Mouse (Mus musculus) urinary bladder, postnatal 14 days (tissue): Measurements from ENCODE around the gene Vmn1r37.
"Not testable (repeated sequence)": the region's sequence is repeated elsewhere in the genome, so short reads cannot be mapped to it uniquely, and the experiment has no call there.

ENCODE experiments used
- DNase-seq: peaks from one replicate; pipeline ENCODE4 v3.0.0; 2021; ENCODE audit warnings: low spot score

Gene Vmn1r37

DNA sequence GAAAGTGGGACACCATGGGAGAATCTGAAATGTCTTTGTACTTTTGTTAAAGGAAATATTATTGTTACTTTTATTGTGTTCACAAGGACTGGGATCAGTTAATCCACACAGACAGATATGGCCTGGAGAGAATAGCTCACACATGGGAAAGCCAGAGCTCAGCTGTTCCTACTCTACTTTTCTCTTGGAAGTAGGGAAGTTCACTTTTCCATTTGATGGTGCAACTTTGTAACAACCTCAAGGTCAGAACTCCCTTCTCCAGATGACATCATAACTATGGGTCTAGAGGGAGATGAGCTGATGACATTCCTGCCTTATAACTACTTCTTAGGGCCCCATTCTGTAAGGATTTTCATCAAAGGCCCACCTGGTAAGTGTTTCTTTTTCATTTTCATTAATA is at the start of gene Vmn1r37:
Gene Vmn1r37, plus strand, starts transcription at position 301 of the 400 bp plus-strand sequence.
- DNase-seq: not testable (repeated sequence)

DNA sequence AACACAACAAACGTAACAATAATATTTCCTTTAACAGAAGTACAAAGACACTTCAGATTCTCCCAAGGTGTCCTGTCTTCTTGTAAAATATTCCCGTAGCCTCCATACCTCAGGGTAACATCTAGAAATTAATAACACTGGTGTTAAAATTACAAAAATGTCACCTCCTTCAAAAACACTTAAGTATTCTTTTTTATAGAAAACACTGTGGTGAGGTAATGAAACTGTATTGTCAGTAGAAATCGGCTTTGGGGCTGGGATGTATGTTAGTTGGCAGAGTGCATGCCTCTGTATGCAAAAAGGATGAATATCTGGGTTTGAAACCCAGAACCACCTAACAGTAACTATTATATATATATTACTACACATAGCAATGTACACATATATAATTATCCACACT is 43.4 kb upstream of the Vmn1r37 start, which contains the start of gene Vmn1r35:
Gene Vmn1r35, minus strand, starts transcription at position 101 of the 400 bp plus-strand sequence.
- no peak for DNase-seq

DNA sequence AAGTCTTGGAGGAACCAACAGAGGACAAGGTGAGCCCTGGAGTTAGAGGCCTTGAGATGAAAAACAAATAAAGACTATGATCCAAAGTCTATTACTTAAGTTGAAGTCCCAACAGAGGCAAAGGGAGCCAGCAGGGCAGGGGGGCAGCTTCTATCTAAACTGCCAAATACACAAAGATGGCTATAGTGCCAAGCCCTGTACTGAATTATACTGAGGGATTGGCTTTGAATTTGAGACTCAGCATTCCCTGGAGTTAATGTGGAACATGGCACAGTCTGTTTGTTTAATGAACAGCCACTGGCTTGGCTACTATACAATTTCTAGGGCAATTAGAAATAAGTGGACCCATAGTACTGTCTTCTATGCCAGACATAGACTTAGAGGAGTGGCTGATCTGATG is 20.3 kb upstream of the Vmn1r37 start:
- no peak for DNase-seq

DNA sequence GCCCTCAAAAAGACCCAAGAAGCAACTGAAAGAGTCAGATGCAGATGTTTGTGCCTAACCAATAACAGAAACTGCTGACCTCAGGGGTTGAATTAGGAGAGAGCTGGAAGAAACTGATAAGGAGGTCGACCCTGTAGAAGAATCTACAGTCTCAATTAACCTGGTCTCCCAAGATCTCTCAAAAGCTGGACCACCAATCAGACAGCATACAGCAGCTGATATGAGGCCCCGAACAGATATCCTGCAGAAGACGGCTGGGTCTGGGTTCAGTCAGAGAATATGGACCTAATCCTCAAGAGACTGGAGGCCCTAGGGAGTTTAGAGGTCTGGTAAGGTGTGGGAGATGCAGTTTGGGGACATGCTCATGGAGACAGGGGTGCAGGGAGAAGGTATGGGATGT is 15.3 kb upstream of the Vmn1r37 start:
- DNase-seq: no peak

DNA sequence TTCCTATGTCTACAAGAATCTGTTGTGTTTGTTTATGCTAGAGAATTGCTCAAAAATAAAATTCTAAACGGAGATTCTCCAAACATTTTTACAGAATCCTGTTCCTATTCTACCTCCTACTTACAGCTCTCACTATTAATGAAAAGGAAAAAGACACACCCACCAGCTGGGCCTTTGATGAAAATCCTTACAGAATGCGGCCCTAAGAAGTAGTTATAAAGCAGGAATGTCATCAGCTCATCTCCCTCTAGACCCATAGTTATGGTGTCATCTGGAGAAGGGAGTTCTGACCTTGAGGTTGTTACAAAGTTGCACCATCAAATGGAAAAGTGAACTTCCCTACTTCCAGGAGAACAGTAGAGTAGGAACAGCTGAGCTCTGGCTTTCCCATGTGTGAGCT is 10.1 kb upstream of the Vmn1r37 start, which contains the start of gene Vmn1r36:
Gene Vmn1r36, minus strand, starts transcription at position 101 of the 400 bp plus-strand sequence.
- DNase-seq: not testable (repeated sequence)

DNA sequence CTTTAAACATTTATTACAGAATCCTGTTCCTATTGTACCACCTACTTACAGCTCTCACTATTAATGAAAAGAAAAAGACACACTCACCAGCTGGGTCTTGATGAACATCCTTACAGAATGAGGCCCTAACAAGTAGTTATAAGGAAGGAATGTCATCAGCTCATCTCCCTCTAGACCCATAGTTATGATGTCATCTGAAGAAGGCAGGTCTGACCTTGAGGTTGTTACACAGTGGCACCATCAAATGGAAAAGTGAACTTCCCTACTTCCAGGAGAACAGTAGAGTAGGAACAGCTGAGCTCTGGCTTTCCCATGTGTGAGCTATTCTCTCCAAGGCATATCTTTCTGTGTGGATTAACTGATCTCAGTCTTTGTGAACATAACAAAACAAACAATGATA is 53.3 kb downstream of the Vmn1r37 start, which contains the start of gene Vmn1r38:
Gene Vmn1r38, minus strand, starts transcription at position 101 of the 400 bp plus-strand sequence.
- not testable (repeated sequence) for DNase-seq
